Mouse (Mus musculus): ENCODE data around the gene Atad2b. TPM values are rescaled to one million over a fixed set of nuclear protein-coding genes. Genes with fewer than 3 reads are reported as not detected.
A peak's percentile ranks its signal among the peaks of the same experiment; 100 is the strongest.

The Atad2b gene
- total and polyA plus RNA-seq, 3 experiments: 6.9 to 10.3 (median 7.3) TPM

DNA sequence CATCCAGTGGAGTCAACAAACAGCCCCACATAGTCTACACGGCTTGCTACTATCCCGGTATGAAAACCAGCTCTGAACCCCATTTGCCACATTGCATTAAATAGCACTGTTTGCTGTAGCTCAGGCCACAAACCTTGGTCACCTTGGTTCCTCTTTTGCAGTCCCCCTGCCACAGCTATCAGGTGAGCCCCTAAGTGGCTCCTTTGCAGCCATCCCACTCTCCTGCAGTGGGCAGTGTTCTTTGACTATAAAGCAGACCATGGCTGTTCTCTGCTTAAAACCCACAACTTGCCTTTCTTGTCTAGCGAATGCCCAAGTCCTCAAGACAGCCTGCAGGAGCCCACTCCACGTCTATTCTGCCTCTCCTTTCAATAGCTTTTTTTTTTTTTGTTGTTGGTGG is 44.9 kb upstream of the Atad2b start:
- Histone ChIP-seq H3K27me3 (replicated peaks) (no peaks in the 10 kb centered on the region), H3K27ac (ENCODE audit: insufficient read depth, low read depth) (no peak overlapping the region), H3K4me2 (ENCODE audit: insufficient read depth, low read depth, poor library complexity, severe bottlenecking) (no peak overlapping the region), H3K4me3 (replicated peaks in 1 of 3; ENCODE audit: low read depth in 2 of 3, low read length in 2 of 3, poor library complexity in 1 of 3) (no peak overlapping the region), H3K4me1 (ENCODE audit: control insufficient read depth in 1 of 2, insufficient read depth in 2 of 2) (peaks cover 0 to 3% of the 10 kb centered on the region in 2 experiments; a peak in 1 of 4 replicates), H3K9me3 (replicated peaks; ENCODE audit: low read length) (no peaks in the 10 kb centered on the region), H3K9ac (ENCODE audit: insufficient read depth, low read depth) (no peak overlapping the region), H3K79me2 (replicated peaks; ENCODE audit: control insufficient read depth, extremely low read depth, insufficient read depth, poor library complexity, severe bottlenecking) (no peaks in the 10 kb centered on the region), H3K36me3 (replicated peaks in 1 of 2; ENCODE audit: control insufficient read depth in 1 of 2, insufficient read depth in 1 of 2, low read length in 1 of 2) (peaks cover 0 to 2% of the 10 kb centered on the region in 2 experiments)
- in situ Hi-C loops (cut with MboI; ENCODE audit: low pct_ligation_motif_present, low pct_unique_long_range_greater_than_20kb, low sequenced_read_pairs) (no loop called here), dilution Hi-C loops (cut with MboI; ENCODE audit: extremely low pct_ligation_motif_present, extremely low pct_unique_long_range_greater_than_20kb, low sequenced_read_pairs) (no loop called here)
- TF ChIP-seq ELF1 (IDR thresholded peaks at IDR 0.05; ENCODE audit: low read depth, low read length) (no peak), CTCF (conservative IDR thresholded peaks at IDR 0.05 in 1 of 2, IDR thresholded peaks at IDR 0.05 in 1 of 2; ENCODE audit: low read depth in 2 of 2, low read length in 2 of 2) (0 out of 4 replicates have a peak, but pooled peaks of 1 of the 2 experiments have one; percentile 21), TBP (conservative IDR thresholded peaks at IDR 0.05; ENCODE audit: low read depth, low read length) (no peak), SMC3 (IDR thresholded peaks at IDR 0.05; ENCODE audit: low read depth, low read length) (no peak)
- DNase-seq (ENCODE audit: extremely low read depth): no peak

DNA sequence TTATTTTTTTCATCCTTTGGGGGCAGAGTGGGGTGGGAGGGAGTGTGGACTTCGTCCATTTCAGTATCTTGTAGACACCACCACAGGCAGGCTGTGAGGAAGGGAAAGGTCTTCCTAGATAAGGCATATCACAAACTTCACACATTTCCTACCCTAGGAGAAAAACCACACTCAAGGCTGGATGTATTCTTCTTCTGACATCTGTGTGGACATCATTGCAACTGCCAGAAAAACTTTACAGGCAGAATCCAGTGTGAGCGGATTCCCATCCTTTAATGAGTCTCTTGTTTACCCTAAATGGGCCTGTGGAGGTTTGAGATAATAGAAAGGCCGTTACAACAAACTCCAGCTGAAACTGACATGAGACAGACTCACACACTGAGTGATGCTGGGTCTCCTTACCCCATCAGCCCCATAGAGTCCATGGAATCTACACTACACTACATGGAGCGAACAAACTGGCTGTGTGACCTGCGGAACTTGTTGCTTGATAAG is 44.1 kb upstream of the Atad2b start:
- Histone ChIP-seq H3K9ac (ENCODE audit: insufficient read depth, low read depth) (no peak overlapping the region), H3K79me2 (replicated peaks; ENCODE audit: control insufficient read depth, extremely low read depth, insufficient read depth, poor library complexity, severe bottlenecking) (no peaks in the 10 kb centered on the region), H3K27ac (ENCODE audit: insufficient read depth, low read depth) (no peak overlapping the region), H3K36me3 (replicated peaks in 1 of 2; ENCODE audit: control insufficient read depth in 1 of 2, insufficient read depth in 1 of 2, low read length in 1 of 2) (peaks cover 0 to 3% of the 10 kb centered on the region in 2 experiments), H3K27me3 (replicated peaks) (no peaks in the 10 kb centered on the region), H3K4me2 (ENCODE audit: insufficient read depth, low read depth, poor library complexity, severe bottlenecking) (no peak overlapping the region), H3K4me3 (replicated peaks in 1 of 3; ENCODE audit: low read depth in 2 of 3, low read length in 2 of 3, poor library complexity in 1 of 3) (no peak overlapping the region), H3K9me3 (replicated peaks; ENCODE audit: low read length) (no peaks in the 10 kb centered on the region), H3K4me1 (ENCODE audit: control insufficient read depth in 1 of 2, insufficient read depth in 2 of 2) (peaks cover 0 to 3% of the 10 kb centered on the region in 2 experiments; a peak in 1 of 4 replicates)
- in situ Hi-C loops (cut with MboI; ENCODE audit: low pct_ligation_motif_present, low pct_unique_long_range_greater_than_20kb, low sequenced_read_pairs): no loop called here
- no peak for TF ChIP-seq TBP (conservative IDR thresholded peaks at IDR 0.05; ENCODE audit: low read depth, low read length)
- no peak for TF ChIP-seq MAFK (IDR thresholded peaks at IDR 0.05; ENCODE audit: insufficient replicate concordance, low read length)
- TF ChIP-seq JUN (IDR thresholded peaks at IDR 0.05; ENCODE audit: insufficient read depth, low read depth, low read length): no peak
- no peak for TF ChIP-seq KAT2A (IDR thresholded peaks at IDR 0.05; ENCODE audit: insufficient replicate concordance, low read length)
- TF ChIP-seq SIN3A (IDR thresholded peaks at IDR 0.05; ENCODE audit: low read length): no peak
- no peak for TF ChIP-seq ELF1 (IDR thresholded peaks at IDR 0.05; ENCODE audit: low read depth, low read length)
- TF ChIP-seq UBTF (IDR thresholded peaks at IDR 0.05; ENCODE audit: low read depth, low read length): no peak
- no peak for TF ChIP-seq IRF4 (IDR thresholded peaks at IDR 0.05; ENCODE audit: low read depth, low read length)
- TF ChIP-seq HCFC1 (IDR thresholded peaks at IDR 0.05; ENCODE audit: low read depth, low read length): no peak
- TF ChIP-seq USF1 (IDR thresholded peaks at IDR 0.05; ENCODE audit: low read depth, low read length): no peak
- dilution Hi-C loops (cut with MboI; ENCODE audit: extremely low pct_ligation_motif_present, extremely low pct_unique_long_range_greater_than_20kb, low sequenced_read_pairs): no loop called here
- DNase-seq (ENCODE audit: extremely low read depth): no peak

DNA sequence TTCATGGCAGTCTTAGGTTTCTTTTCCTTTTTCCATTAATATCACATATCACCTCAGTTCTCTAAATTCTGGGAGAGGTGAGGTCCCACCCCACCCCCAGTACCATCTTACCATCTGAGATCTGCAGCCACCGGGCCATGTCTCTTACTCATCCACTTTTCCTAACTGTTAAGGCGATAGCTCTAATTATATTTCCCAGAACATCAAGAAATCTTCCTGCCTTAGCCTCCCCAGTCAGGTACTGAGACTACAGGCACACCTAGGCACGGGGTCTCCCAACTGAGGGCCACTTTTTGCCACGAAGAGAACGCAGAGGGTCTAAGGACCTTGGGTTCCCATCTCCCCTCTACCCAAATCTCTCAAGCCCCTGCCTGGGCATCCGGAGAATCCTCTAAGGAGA is 43.6 kb upstream of the Atad2b start:
- Histone ChIP-seq H3K4me1 (ENCODE audit: control insufficient read depth in 1 of 2, insufficient read depth in 2 of 2) (peaks cover 0 to 3% of the 10 kb centered on the region in 2 experiments; a peak in 1 of 4 replicates), H3K79me2 (replicated peaks; ENCODE audit: control insufficient read depth, extremely low read depth, insufficient read depth, poor library complexity, severe bottlenecking) (no peaks in the 10 kb centered on the region), H3K9me3 (replicated peaks; ENCODE audit: low read length) (no peaks in the 10 kb centered on the region), H3K9ac (ENCODE audit: insufficient read depth, low read depth) (no peak overlapping the region), H3K4me3 (replicated peaks in 1 of 3; ENCODE audit: low read depth in 2 of 3, low read length in 2 of 3, poor library complexity in 1 of 3) (no peak overlapping the region), H3K27ac (ENCODE audit: insufficient read depth, low read depth) (no peak overlapping the region), H3K4me2 (ENCODE audit: insufficient read depth, low read depth, poor library complexity, severe bottlenecking) (no peak overlapping the region), H3K27me3 (replicated peaks) (no peaks in the 10 kb centered on the region), H3K36me3 (replicated peaks in 1 of 2; ENCODE audit: control insufficient read depth in 1 of 2, insufficient read depth in 1 of 2, low read length in 1 of 2) (peaks cover 0 to 8% of the 10 kb centered on the region in 2 experiments)
- no peak for DNase-seq (ENCODE audit: extremely low read depth)
- dilution Hi-C loops (cut with MboI; ENCODE audit: extremely low pct_ligation_motif_present, extremely low pct_unique_long_range_greater_than_20kb, low sequenced_read_pairs) (no loop called here), in situ Hi-C loops (cut with MboI; ENCODE audit: low pct_ligation_motif_present, low pct_unique_long_range_greater_than_20kb, low sequenced_read_pairs) (no loop called here)
- TF ChIP-seq CHD2 (IDR thresholded peaks at IDR 0.05; ENCODE audit: low read length) (no peak), ZMIZ1 (IDR thresholded peaks at IDR 0.05; ENCODE audit: low read depth, low read length) (no peak), GABPA (IDR thresholded peaks at IDR 0.05; ENCODE audit: insufficient replicate concordance, low read depth, low read length) (no peak), E2F4 (IDR thresholded peaks at IDR 0.05; ENCODE audit: insufficient replicate concordance, low read depth, low read length) (no peak)
